Mouse (Mus musculus) T-helper 17 cell (primary cell): Measurements from ENCODE around the gene Arhgap36.

ENCODE experiments used
- in situ Hi-C, 2 experiments: fragments of 300-600 bp; cut with MboI, MseI; formaldehyde crosslinking; loops; 1 replicate in 1 of 2; 2 replicates in 1 of 2; pipeline ENCODE4 v1.15.1; 2025; ENCODE audit warnings: high pct_unique_total_duplicates in 2 of 2

The Arhgap36 gene

DNA sequence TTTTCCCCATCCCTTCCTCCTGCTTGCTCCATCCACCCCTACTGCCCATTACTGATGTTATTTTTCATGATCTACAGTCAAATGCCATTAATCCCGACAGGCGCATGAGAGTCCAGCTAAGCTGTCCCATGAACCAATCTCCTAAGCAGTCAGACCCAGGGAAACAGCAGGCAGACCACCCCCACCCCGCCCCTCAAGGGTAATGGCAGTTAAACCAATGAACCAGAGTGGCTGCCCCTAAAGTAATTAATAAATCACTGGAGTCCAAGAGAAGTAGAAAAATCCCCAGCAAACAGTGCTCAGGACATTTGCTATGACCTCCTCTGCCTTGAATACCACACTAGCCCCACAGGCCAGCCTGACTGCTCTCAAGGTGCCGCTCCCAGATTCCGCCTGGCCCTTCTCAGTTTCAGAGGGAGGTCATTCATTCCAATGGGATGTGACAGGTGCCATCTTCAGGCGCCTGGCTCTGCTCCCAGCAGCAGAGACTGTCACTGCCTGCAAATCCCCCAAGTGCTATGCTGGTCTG, at the start of gene Arhgap36:
Gene Arhgap36 (plus strand): TSS at position 504 of the 529 bp plus-strand sequence.
- in situ Hi-C loops: no loop called here

DNA sequence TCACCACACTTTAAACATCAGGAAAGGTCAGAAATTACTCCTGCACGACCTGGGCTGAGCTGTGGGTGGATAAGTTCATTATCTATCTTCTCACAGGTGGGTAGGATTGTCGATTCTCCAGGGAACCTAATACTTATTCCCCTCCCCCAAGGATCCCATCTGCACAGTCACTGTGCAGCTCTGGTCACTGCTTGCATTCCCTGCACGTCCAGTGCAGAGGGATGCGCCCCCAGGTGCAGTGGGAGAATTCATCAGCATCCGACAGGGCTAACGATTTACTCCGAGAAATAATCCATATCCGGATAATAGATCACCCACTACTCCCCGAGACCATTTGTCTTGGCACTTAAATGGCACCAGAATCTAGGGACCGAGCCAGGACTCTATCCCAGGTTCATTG, 6.0 kb upstream of the Arhgap36 start:
- in situ Hi-C loops: no loop called here

DNA sequence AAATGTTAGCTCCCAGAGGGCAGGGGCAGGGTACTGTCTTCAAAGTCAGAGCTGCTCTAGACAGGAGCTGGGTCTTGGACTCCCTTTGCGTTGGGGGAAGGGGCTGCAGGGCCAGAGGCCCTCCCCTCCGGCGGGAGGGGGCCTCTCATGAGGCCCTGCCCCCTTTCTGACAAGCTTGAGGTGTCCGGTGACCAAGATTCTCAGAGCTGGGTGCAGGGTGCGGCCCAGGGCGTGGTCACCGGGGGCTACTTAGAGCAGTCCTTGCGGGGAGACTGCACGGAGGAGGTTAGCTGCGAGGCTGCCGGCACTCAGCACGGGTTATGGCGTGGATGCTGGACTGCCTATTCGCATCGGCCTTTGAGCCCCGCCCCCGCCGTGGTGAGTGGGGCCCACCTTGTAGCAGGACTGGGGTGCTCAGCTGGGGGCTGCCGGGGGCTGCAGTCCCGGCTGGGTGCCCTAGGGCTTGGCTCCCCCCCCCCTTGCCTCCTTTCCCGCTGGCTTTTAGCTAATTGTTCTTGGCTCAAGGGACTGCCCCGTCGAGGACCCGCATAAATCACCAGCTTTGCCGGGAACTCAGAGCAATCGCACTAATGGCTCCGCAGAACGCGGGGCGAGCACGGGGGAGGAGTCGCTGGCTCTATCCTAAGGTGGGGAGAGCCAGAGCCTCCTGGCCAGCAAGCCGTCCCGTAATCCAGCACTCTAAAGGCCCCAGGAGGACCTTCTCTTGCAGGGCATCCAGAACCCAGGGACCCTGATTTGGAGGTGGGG, 6.7 kb downstream of the Arhgap36 start:
- in situ Hi-C loops: no loop called here

DNA sequence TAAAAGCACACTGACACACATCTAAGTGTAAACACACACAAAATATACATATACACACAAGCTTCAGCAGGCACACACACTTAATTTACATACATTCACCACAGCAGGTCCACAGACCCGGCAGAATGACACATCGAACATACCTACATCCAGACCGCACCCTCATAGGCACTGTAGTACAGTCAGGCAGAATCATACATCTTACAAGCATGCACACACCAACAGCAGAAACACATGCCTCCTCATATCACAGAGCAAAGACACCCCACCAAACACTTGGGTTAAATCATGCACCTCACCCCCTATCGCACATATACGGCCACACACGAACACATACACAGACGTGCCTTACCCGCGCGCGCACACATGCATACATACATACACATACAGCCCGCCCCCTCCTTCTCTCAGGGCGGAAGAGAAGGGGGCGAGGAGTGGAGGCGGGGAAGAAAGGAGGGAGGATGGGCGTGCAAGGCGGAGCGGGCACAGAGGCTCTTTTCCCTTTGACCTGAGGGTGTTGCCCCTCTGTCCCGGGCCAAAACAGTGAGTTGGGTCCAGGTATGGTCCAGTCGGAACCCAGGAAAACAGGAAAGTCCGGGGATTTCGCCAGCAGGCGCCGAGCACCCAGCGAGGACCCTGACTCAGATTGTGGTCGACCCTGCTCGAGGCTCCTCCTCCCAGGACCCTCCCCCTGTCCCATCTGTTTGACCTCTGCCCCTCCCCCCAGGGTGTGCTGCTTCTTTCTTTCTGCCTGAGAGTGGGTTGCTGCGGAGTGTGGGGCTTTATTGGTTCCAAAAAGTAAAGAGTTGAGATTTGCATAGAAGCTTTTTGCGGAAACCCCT, 16.4 kb downstream of the Arhgap36 start:
- in situ Hi-C loops: loop anchor here in 1 of 2 experiments (10.0 kb wide), 1 partner anchor 805 kb away; the partner anchor contains the start of gene Gpr119

DNA sequence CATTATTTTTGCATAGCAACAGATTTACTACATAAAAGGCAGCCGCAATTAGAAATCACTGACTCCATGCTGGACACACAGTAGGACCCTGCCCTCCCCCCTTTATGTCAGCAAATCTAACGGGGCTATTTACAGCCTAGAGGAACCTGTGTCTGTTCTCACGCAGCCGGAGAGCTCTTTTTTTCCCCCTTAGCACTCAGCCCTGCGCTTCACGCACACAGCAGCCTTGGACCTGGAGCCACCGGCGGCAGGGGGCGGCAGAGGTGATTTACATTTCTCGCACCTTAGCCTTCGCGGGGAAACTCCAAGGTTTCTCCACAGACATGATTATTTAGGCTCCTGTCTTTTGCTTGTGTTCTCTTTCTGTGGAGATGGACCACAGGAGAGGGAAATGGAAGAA, 17.1 kb downstream of the Arhgap36 start:
- in situ Hi-C loops: loop anchor here in 1 of 2 experiments (10.0 kb wide), 1 partner anchor 806 kb away; the partner anchor contains the start of gene Gpr119

DNA sequence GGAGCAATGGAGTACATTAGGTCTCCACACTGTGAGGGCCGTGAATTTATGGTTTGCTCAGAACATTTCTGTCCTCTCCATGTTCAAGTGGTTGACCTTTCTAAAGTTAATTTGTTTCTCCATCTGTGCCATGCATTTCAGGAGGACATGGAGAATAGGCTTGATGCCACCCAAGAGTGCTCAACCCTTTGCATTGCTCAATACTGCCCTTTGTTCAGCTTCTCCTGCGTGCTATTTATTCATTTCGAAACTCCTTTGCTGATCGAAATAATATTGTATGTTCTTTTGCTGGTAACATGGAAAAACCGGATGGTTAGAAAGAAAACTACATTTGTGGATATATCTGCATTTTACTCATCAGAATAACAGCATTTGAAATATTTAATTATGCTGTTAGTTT, 25.4 kb downstream of the Arhgap36 start:
- in situ Hi-C loops: loop anchor here in 1 of 2 experiments (10.0 kb wide), 1 partner anchor 814 kb away; the partner anchor contains the start of gene Gpr119

DNA sequence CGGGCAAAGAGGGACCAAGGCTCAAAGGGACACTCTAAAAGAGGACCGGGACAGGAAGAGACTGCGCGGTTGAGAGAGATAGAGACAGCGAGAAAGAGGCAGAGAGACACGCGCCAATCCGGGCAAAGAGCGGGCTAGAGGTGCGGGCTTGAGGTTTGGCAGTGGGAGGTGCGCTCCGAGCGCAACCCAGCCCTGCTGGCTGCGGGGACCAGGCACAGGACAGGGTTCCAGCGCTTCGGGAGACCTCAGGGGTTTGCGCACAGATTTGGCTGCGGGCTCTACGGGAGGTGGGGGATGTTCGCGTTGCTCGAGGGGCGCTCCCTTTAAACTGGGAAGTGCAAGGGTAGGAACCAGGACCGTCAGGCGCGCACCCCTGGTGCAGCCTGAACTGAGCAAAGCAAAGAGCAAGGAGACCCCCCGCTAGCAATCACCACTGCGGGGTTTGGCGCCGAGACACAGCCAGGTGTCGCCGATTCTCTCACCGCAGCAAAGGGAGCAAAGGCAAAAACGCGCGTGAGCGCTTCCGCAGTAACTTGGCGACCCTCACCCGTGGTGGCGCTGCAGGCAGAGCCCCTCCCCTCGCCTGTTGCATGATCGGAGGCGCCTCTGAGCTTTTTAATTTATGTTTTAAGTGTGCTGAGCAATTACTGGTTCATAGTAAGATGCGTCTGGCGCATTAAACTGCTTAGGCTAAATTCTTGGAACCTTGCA, 30.1 kb downstream of the Arhgap36 start:
- in situ Hi-C loops: no loop called here
